Mouse (Mus musculus) testis, adult 2 months (tissue): ENCODE data around the gene Cntn2.

Source experiments
- CTCF ChIP-seq: fragments of 200-500 bp; IDR thresholded peaks from 2 replicates; pipeline ENCODE4 v1.5.1; 2012; ENCODE audit warnings: low read depth, mild to moderate bottlenecking, inconsistent platforms, low read length, moderate library complexity; ENCODE audit not compliant: control insufficient read depth, insufficient read depth, insufficient replicate concordance
- POLR2A ChIP-seq: fragments of 200-500 bp; IDR thresholded peaks from 2 replicates; pipeline ENCODE4 v1.6.1; 2012; ENCODE audit warnings: low read depth, mild to moderate bottlenecking, inconsistent platforms, low read length, moderate library complexity; ENCODE audit not compliant: control insufficient read depth

GRCm38 (mm10) chr1:132515339-132515738 lies 27.7 kb downstream of the Cntn2 start:
- TF ChIP-seq CTCF: no peak
- TF ChIP-seq POLR2A: no peak
